Mouse (Mus musculus) granulocyte monocyte progenitor cell, adult 5-6 weeks (primary cell): Measurements from ENCODE around the gene Gcn1l1. TPM values are rescaled to one million over a fixed set of nuclear protein-coding genes. Genes with fewer than 3 reads are reported as not detected.

Experiments used
- ATAC-seq: replicated peaks from 2 replicates; pipeline ENCODE4 v1.8.0; 2016; ENCODE audit warnings: mild to moderate bottlenecking, moderate TSS enrichment, inconsistent platforms; ENCODE audit not compliant: poor library complexity, severe bottlenecking
- total RNA-seq, 2 experiments: library from RNA; stranded (forward) in 1 of 2; stranded (reverse) in 1 of 2; fragments of 200-712, 200-1000 nt in 1 of 2; fragments of >200 nt in 1 of 2; fragmentation: Nextera tagmentation in 1 of 2; gene quantifications; 2 replicates each; pipeline ENCODE4 v1.2.3; 2014 to 2017

Gcn1l1 gene
- total RNA-seq, 2 experiments from 2014 or later: 26.9 to 37.4 TPM

GRCm38 (mm10) chr5:115649699-115650098 is 84.6 kb downstream of the Gcn1l1 start:
- no peak for ATAC-seq

- no peak for ATAC-seq
Measured at GRCm38 (mm10) chr5:115650885-115651284, 85.8 kb downstream of the Gcn1l1 start.

- ATAC-seq: no peak
Measured at GRCm38 (mm10) chr5:115651821-115652220, 86.8 kb downstream of the Gcn1l1 start.

GRCm38 (mm10) chr5:115652681-115653575 is 87.9 kb downstream of the Gcn1l1 start:
- ATAC-seq: peak; percentile 95

GRCm38 (mm10) chr5:115653776-115654175 is 88.7 kb downstream of the Gcn1l1 start:
- no peak for ATAC-seq

- no peak for ATAC-seq
Measured at GRCm38 (mm10) chr5:115656677-115657076, 91.6 kb downstream of the Gcn1l1 start.

GRCm38 (mm10) chr5:115657234-115657633 is 92.2 kb downstream of the Gcn1l1 start:
- ATAC-seq: no peak

GRCm38 (mm10) chr5:115658352-115658751 is 93.3 kb downstream of the Gcn1l1 start:
- ATAC-seq: no peak

- ATAC-seq: no peak
Measured at GRCm38 (mm10) chr5:115662658-115663057, 97.6 kb downstream of the Gcn1l1 start.

- ATAC-seq: no peak
Measured at GRCm38 (mm10) chr5:115666366-115667065, 101.5 kb downstream of the Gcn1l1 start.

- no peak for ATAC-seq
Measured at GRCm38 (mm10) chr5:115667210-115667609, 102.2 kb downstream of the Gcn1l1 start.

GRCm38 (mm10) chr5:115667894-115668293 is 102.8 kb downstream of the Gcn1l1 start:
- ATAC-seq: no peak

- no peak for ATAC-seq
Measured at GRCm38 (mm10) chr5:115668986-115669385, 103.9 kb downstream of the Gcn1l1 start.

- no peak for ATAC-seq
Measured at GRCm38 (mm10) chr5:115669974-115670373, 104.9 kb downstream of the Gcn1l1 start.

- ATAC-seq: no peak
Measured at GRCm38 (mm10) chr5:115670406-115670805, 105.4 kb downstream of the Gcn1l1 start.

- ATAC-seq: no peak
Measured at GRCm38 (mm10) chr5:115671846-115672245, 106.8 kb downstream of the Gcn1l1 start.

Other genes starting within 250 kb of the Gcn1l1 start
- gene Srsf9, start 238.1 kb upstream of the Gcn1l1 start, total RNA-seq (2014; fragmentation: Nextera tagmentation): 75.1 and 80.7 TPM in 2 replicates
- 75.0 and 91.4 TPM in 2 replicates for gene Srsf9, start 238.1 kb upstream of the Gcn1l1 start, total RNA-seq (2017)
- gene Gatc, start 224.1 kb upstream of the Gcn1l1 start, total RNA-seq (2014; fragmentation: Nextera tagmentation): 48.0 and 50.2 TPM in 2 replicates
- 12.1 and 15.3 TPM in 2 replicates for gene Gatc, start 224.1 kb upstream of the Gcn1l1 start, total RNA-seq (2017)
- 33.7 and 37.2 TPM in 2 replicates for gene Triap1, start 224.0 kb upstream of the Gcn1l1 start, total RNA-seq (2014; fragmentation: Nextera tagmentation)
- 15.6 and 24.0 TPM in 2 replicates for gene Triap1, start 224.0 kb upstream of the Gcn1l1 start, total RNA-seq (2017)
- gene Cox6a1, start 216.3 kb upstream of the Gcn1l1 start, total RNA-seq (2014; fragmentation: Nextera tagmentation): 446 and 566 TPM in 2 replicates
- 56.7 and 64.4 TPM in 2 replicates for gene Cox6a1, start 216.3 kb upstream of the Gcn1l1 start, total RNA-seq (2017)
- not detected in 2 replicates for gene Msi1, start 135.7 kb upstream of the Gcn1l1 start, total RNA-seq (2014; fragmentation: Nextera tagmentation)
- not detected in 2 replicates for gene Msi1, start 135.7 kb upstream of the Gcn1l1 start, total RNA-seq (2017)
- gene Pla2g1b, start 99.0 kb upstream of the Gcn1l1 start, total RNA-seq (2014; fragmentation: Nextera tagmentation): not detected in 2 replicates
- not detected in 2 replicates for gene Pla2g1b, start 99.0 kb upstream of the Gcn1l1 start, total RNA-seq (2017)
- gene Sirt4, start 80.5 kb upstream of the Gcn1l1 start, total RNA-seq (2014; fragmentation: Nextera tagmentation): 9.2 and 23.1 TPM in 2 replicates
- gene Sirt4, start 80.5 kb upstream of the Gcn1l1 start, total RNA-seq (2017): 2.9 and 7.1 TPM in 2 replicates
- gene Pxn, start 58.6 kb upstream of the Gcn1l1 start, total RNA-seq (2014; fragmentation: Nextera tagmentation): 56.2 and 57.1 TPM in 2 replicates
- 110 and 111 TPM in 2 replicates for gene Pxn, start 58.6 kb upstream of the Gcn1l1 start, total RNA-seq (2017)
- 2,324 and 2,796 TPM in 2 replicates for gene Rplp0, start 5.8 kb upstream of the Gcn1l1 start, total RNA-seq (2014; fragmentation: Nextera tagmentation)
- 1,887 and 2,078 TPM in 2 replicates for gene Rplp0, start 5.8 kb upstream of the Gcn1l1 start, total RNA-seq (2017)
- gene Rab35, start 66.7 kb downstream of the Gcn1l1 start, total RNA-seq (2014; fragmentation: Nextera tagmentation): 30.5 and 41.8 TPM in 2 replicates
- 22.7 and 23.9 TPM in 2 replicates for gene Rab35, start 66.7 kb downstream of the Gcn1l1 start, total RNA-seq (2017)
- 1.1 TPM in 1 of 2 replicates, not detected in the other for gene Bicdl1, start 166.4 kb downstream of the Gcn1l1 start, total RNA-seq (2014; fragmentation: Nextera tagmentation)
- 0.34 and 2.3 TPM in 2 replicates for gene Bicdl1, start 166.4 kb downstream of the Gcn1l1 start, total RNA-seq (2017)